ENCODE assay signal across 25 mouse cellular contexts in genomic region chr13:95077688-95078087, GRCm38 (mm10).
A peak's percentile ranks its signal among the peaks of the same experiment; 100 is the strongest.
DNase-seq lines count a peak whose midpoint lies in the region; ATAC-seq and TF ChIP-seq lines count a peak whose summit lies in the region.
"Had no signal": no experiment of that assay in that cellular context is flagged by ENCODE, and none has a peak within 500 bp of the region (broad histone marks: within the 10 kb centered on the region; RNA-seq: fewer than 3 reads in every experiment).

No protein-coding gene starts in this region.

- no peaks in the 10 kb centered on the region for H3K9me3 ChIP-seq in forebrain, postnatal 0 days (ENCODE audit: low read length)
- H3K9me3 ChIP-seq: forebrain, embryonic 10.5 days; G1E; heart, embryonic 15.5 days; hindbrain, embryonic 10.5 days; hindbrain, embryonic 13.5 days; intestine, embryonic 15.5 days had no signal

- H3K9ac ChIP-seq in forebrain, postnatal 0 days = no peak overlapping the region
- H3K9ac ChIP-seq: heart, embryonic 15.5 days; hindbrain, embryonic 13.5 days; intestine, embryonic 15.5 days had no signal

- DNase-seq in testis, postnatal 10 days (ENCODE audit: low spot score) = peak; percentile 18
- no peak for DNase-seq in testis, postnatal 14 days (ENCODE audit: low spot score)
- DNase-seq in cerebellum, postnatal 10 days = no peak
- no peak for DNase-seq in forebrain, postnatal 0 days
- DNase-seq: adrenal gland, postnatal 10 days; adrenal gland, postnatal 36 days; cerebellum, adult 18-20 months; cerebellum, adult 9-11 months; cerebellum, postnatal 36 days; gastrocnemius, postnatal 25 days; heart, postnatal 10 days; heart, postnatal 36 days; kidney, adult 11 months had no signal

- no peak overlapping the region for H3K4me3 ChIP-seq in forebrain, postnatal 0 days (ENCODE audit: low read depth, low read length)
- H3K4me3 ChIP-seq: forebrain, embryonic 10.5 days; heart, embryonic 15.5 days; hindbrain, embryonic 10.5 days; hindbrain, embryonic 13.5 days; intestine, embryonic 15.5 days had no signal

- H3K36me3 ChIP-seq in forebrain, postnatal 0 days (ENCODE audit: insufficient read depth) = no peaks in the 10 kb centered on the region
- H3K36me3 ChIP-seq: forebrain, embryonic 10.5 days; G1E; heart, embryonic 15.5 days; hindbrain, embryonic 10.5 days; hindbrain, embryonic 13.5 days; intestine, embryonic 15.5 days had no signal

- H3K27me3 ChIP-seq in forebrain, postnatal 0 days (ENCODE audit: insufficient read depth, low read length) = no peaks in the 10 kb centered on the region
- H3K27me3 ChIP-seq: heart, embryonic 15.5 days; hindbrain, embryonic 13.5 days; intestine, embryonic 15.5 days; Patski had no signal

- no peak overlapping the region for H3K4me2 ChIP-seq in forebrain, postnatal 0 days (ENCODE audit: low read depth)
- H3K4me2 ChIP-seq: heart, embryonic 11.5 days; heart, embryonic 15.5 days; hindbrain, embryonic 13.5 days; intestine, embryonic 15.5 days had no signal

- H3K4me1 ChIP-seq in forebrain, postnatal 0 days (ENCODE audit: insufficient read depth) = no peaks in the 10 kb centered on the region
- H3K4me1 ChIP-seq: intestine, embryonic 15.5 days had no signal

- no peak overlapping the region for H3K27ac ChIP-seq in forebrain, postnatal 0 days (ENCODE audit: low read depth, low read length)
- H3K27ac ChIP-seq: forebrain, embryonic 10.5 days; heart, embryonic 15.5 days; hindbrain, embryonic 10.5 days; hindbrain, embryonic 13.5 days; intestine, embryonic 15.5 days had no signal

- TF ChIP-seq CTCF in forebrain, postnatal 0 days (IDR thresholded peaks at IDR 0.05; ENCODE audit: low read depth) = no peak

- peak; percentile 68 for ATAC-seq in common myeloid progenitor, adult 5-6 weeks (replicated peaks; ENCODE audit: low read depth, poor library complexity, severe bottlenecking)
- peak; percentile 43 for ATAC-seq in megakaryocyte progenitor cell, adult 5-6 weeks (replicated peaks; ENCODE audit: poor library complexity)
- no peak for ATAC-seq in forebrain, postnatal 0 days
- ATAC-seq: forebrain, embryonic 14.5 days; hindbrain, embryonic 16.5 days; intestine, embryonic 15.5 days; Patski had no signal

- WGBS in forebrain, postnatal 0 days = 85% methylated on average over 3 of the region's 3 CpGs
